Mouse (Mus musculus) bone marrow, adult 2 months (tissue): ENCODE results near the gene Hmgn5.

Source experiments
- CTCF ChIP-seq: fragments of 200-500 bp; IDR thresholded peaks from 2 replicates; pipeline ENCODE4 v1.5.1; 2011; ENCODE audit warnings: low read length, control low read depth; ENCODE audit not compliant: control insufficient read depth, insufficient read depth
- POLR2A ChIP-seq: fragments of 200-500 bp; IDR thresholded peaks from 2 replicates; pipeline ENCODE4 v1.6.1; 2011; ENCODE audit warnings: low read depth, mild to moderate bottlenecking, control low read depth, low read length, borderline replicate concordance; ENCODE audit not compliant: control insufficient read depth

DNA sequence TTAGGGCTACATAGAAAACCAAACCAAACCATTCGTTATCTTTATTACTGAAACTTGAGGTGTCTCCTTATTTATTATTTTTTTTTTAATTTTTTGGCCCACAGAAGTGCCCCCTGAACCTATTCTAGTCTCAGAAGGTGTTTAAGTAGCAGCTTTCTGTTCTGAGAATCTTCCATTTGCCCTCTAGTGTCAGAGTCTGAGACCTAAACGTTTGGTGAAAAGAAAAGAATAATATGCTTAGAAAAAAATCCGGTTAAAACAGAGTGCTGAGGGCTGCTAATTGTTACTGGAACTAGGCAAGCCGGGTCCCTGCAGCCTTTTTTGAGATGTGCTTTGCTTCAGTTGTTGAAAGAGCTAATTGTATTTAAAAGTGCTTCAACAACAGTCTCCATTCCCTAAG lies 962 bp upstream of the Hmgn5 start:
- TF ChIP-seq POLR2A, result no peak
- TF ChIP-seq CTCF, result no peak
